Mouse (Mus musculus) lung, postnatal 25 days (tissue): Measurements from ENCODE around the gene Dynlt1c.
"Not testable (repeated sequence)": the region's sequence is repeated elsewhere in the genome, so short reads cannot be mapped to it uniquely, and the experiment has no call there.

Experiments used
- DNase-seq: peaks from one replicate; pipeline ENCODE4 v3.0.0; 2022; ENCODE audit warnings: low spot score

The Dynlt1c gene

DNA sequence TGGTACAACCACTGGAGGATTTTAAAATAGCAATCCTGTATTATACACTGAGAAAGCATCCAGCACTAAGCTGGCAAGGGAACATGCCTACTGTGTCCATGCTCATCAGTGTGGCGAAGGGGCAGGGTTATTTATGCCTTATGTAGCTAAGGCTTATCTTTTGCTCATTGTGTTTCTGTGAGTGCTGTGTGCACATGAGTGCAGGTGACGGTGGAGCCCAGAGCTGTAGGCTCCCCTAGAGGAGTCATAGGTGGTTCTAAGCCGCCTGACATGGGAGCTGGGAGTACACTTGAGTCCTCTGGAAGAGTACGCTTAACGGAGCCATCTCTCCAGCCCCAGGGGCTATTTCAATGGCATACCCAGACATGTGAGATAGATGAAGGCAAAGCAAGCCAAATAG lies 17.8 kb downstream of the Dynlt1c start:
- DNase-seq, result not testable (repeated sequence)

DNA sequence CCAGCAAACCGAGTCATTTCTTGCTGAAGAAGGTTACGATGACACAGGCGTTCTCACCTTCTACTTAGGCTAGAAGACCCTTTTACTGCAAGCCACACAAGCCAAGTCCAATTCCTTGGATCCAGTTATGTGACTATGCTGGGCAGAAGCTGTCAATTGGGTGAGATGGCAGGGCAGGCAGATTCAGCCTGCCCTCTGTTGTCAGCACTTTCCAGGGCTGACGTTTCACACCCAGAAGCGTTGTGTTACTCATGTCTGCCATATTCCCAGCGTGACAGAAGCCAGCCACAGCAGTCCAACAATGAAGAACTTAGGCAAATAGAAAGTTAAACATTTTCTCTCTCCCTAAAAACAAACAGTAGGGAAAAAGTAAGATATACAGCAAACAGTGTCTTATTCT lies 18.6 kb downstream of the Dynlt1c start:
- DNase-seq, result not testable (repeated sequence)

- DNase-seq, result not testable (repeated sequence)
Observed at GRCm38 (mm10) chr17:6620730-6621451, 19.4 kb downstream of the Dynlt1c start.

GRCm38 (mm10) chr17:6621976-6622375 lies 20.5 kb downstream of the Dynlt1c start:
- not testable (repeated sequence) for DNase-seq

GRCm38 (mm10) chr17:6624926-6625558 lies 23.6 kb downstream of the Dynlt1c start:
- not testable (repeated sequence) for DNase-seq

- not testable (repeated sequence) for DNase-seq
Observed at GRCm38 (mm10) chr17:6630398-6630797, 28.9 kb downstream of the Dynlt1c start.

GRCm38 (mm10) chr17:6632850-6633249 lies 31.4 kb downstream of the Dynlt1c start:
- DNase-seq, result not testable (repeated sequence)

GRCm38 (mm10) chr17:6635781-6636180 lies 34.3 kb downstream of the Dynlt1c start:
- DNase-seq, result not testable (repeated sequence)

DNA sequence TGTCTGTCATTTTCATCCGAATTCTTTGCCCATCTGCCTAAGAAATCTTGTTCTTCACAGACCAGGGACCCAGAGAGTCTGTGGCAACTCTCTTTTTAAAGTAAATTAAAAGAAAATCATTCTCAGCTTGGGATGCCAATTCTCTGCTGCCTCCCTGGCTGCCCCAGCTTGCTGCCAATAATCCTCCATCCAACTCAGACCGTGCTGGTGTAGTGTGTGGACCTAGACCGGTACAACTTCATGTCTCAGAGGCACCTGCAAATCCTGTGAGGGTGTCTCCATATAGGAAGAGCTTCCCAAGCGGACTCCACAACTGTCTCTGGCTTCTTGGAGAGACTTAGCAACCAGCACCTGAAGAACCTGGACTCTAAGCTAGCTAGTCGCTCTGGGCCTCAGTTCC lies 35.4 kb downstream of the Dynlt1c start:
- DNase-seq, result no peak

DNA sequence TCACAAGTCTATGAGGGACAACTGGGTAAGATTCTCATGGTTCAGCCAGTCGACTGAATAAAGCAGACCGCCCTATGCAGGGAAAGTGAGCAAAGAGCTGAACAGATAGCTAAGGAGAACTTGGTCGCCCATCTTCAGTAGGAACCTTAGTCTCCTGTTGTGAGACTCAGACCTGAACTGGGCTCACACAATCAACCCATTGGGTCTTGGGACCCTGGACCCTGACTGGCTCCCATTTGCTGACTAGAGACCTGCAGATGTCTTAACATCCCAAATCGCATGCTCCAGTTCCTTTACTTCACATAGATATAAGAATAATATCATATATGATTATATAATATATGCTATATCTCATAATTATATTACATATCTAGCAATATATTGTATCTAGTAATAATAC lies 36.0 kb downstream of the Dynlt1c start:
- not testable (repeated sequence) for DNase-seq

- DNase-seq, result not testable (repeated sequence)
Observed at GRCm38 (mm10) chr17:6638444-6638843, 37.0 kb downstream of the Dynlt1c start.

- DNase-seq, result not testable (repeated sequence)
Observed at GRCm38 (mm10) chr17:6639486-6639885, 38.0 kb downstream of the Dynlt1c start.

- DNase-seq, result not testable (repeated sequence)
Observed at GRCm38 (mm10) chr17:6640044-6640637, 38.7 kb downstream of the Dynlt1c start.

GRCm38 (mm10) chr17:6640771-6641429 lies 39.4 kb downstream of the Dynlt1c start:
- DNase-seq, result peak; percentile 79

DNA sequence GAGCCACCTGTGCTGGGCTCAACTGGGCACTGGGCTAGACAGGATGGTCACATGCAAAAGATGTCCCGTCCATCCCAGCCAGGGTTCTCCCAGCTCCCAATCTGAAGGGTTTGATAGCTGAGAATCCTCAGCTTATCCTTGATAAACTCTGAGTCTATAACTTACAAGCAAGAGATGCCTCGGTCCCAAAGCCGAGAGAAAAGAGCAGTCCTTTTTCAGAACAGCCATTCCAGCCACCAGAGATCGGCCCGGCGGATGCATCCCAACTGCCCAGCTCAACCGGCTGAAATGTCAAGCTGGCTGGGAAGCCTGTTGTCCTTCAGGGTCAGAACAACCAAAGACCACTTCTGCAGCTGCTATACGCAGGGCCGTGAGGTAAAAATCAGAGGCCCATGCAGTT lies 42.7 kb downstream of the Dynlt1c start:
- not testable (repeated sequence) for DNase-seq

- DNase-seq, result not testable (repeated sequence)
Observed at GRCm38 (mm10) chr17:6644673-6645072, 43.2 kb downstream of the Dynlt1c start.

GRCm38 (mm10) chr17:6645668-6646067 lies 44.2 kb downstream of the Dynlt1c start:
- DNase-seq, result not testable (repeated sequence)

- DNase-seq, result not testable (repeated sequence)
Observed at GRCm38 (mm10) chr17:6646841-6647240, 45.4 kb downstream of the Dynlt1c start.

- DNase-seq, result not testable (repeated sequence)
Observed at GRCm38 (mm10) chr17:6647452-6647851, 46.0 kb downstream of the Dynlt1c start.

DNA sequence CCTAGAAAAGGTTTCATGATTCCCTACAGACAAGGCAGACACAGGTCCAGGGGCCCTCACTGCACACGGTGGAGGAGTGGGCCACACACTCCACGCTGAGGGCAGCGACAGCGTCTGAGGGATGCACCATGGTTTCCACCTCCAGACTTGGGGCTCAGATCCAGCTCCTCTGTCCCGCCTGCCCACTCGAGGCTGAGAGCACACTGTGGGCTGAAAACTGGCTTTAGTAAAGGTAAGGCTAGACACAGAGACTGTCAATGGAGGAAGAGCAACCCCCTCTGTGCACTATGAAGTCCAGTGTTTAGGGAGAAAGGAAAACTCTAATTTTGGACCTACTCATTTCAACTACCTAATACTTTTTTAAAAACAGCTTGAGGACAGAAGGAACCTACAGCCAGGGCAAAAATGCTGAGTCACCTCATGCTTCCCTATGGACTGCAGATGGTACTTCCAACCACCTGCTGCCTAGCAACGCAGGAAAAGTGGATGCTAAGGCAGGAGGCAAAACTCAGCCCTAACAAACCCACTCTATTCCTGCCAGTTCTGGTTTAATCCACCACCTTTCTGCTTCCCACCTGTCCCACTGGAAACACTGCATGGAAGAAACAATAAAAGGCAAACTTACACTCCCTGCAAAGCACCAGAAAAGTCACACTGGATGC lies 49.6 kb downstream of the Dynlt1c start:
- DNase-seq, result not testable (repeated sequence)

GRCm38 (mm10) chr17:6653341-6653946 lies 52.0 kb downstream of the Dynlt1c start:
- DNase-seq, result not testable (repeated sequence)
